Mouse (Mus musculus) testis, postnatal 14 days (tissue): Measurements from ENCODE around the gene Lysmd1.

Experiments
- DNase-seq: peaks from one replicate; pipeline ENCODE4 v3.0.0; 2021; ENCODE audit warnings: low spot score

Lysmd1 gene

DNA sequence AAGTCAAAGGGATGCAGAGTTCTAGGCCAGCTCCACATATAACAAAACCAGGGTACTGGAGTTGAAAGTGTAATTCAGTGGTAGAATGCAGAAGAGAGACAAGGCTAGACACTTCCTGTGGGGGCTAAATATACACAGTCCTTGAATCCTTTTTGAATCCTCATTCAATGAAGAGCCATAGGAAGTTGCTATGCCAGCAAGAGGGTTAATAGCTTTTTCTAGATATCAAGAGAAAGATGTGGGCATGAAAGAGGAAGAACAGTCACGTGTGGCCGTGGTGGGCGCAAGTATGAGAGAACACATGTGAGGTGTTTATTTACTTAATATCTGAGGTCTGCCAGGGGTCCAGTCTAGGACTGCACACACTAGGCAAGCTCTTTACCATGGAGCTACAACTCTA lies 2.4 kb downstream of the Lysmd1 start:
- no peak for DNase-seq

- peak; percentile 52 for DNase-seq
Observed at GRCm38 (mm10) chr3:95139586-95140288, 5.8 kb downstream of the Lysmd1 start.

GRCm38 (mm10) chr3:95140289-95140595 lies 6.4 kb downstream of the Lysmd1 start:
- DNase-seq: no peak

- no peak for DNase-seq
Observed at GRCm38 (mm10) chr3:95140795-95141194, 6.9 kb downstream of the Lysmd1 start.

- DNase-seq: no peak
Observed at GRCm38 (mm10) chr3:95141474-95141873, 7.6 kb downstream of the Lysmd1 start.

DNA sequence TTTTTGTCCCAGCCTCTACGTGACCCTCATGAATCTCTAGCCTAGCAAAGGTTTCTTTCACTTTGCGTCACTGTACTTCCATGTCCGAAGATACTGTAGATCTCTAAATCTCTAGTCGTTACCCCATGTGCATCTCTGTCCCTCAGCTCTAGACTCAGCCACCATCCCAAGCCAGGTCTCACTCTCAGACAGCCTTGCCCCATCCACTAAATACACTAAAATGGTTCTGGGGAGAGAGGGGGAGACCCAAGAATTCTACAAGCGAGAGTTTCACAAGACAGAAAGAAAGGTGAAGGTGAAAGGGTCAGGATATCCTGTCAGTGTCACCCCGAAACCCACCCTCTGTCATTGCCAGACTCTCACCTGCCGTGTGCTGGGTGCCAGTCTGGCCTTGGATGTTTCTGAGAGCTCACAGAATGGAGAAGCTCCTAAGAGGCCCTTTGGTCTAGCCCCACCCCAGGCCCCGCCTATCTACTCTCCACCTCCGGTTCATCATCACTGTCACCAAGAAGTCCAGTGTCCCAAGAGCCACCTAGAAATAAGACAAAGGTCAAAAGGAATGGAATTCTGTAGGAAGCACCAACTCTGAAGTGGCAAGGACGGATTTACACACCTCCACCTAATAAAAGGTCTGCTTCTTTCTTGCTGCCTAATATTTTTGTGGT lies 8.2 kb downstream of the Lysmd1 start, which contains the start of gene Tnfaip8l2:
Gene Tnfaip8l2 (minus strand): TSS at position 409 of the 665 bp plus-strand sequence.
- DNase-seq: no peak

DNA sequence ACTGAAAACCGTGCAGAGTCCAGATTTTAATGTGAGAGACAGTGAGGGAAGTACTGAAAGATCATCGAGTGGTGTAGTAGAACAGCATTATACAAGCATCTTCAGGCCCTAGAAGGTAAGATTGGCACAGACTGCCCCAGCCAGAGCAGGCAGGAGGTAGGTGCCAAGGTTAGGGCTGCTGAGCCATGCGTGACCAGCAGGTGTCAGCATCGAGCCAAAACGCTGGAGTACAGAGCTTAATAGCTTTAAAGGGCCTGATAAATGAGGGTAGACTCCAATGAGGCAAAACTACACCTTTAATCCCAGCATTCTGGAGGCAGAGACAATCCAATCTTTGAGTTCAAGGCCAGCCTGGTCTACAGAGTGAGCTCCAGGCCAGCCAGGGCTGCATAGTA lies 8.7 kb downstream of the Lysmd1 start:
- peak; percentile 75 for DNase-seq

- no peak for DNase-seq
Observed at GRCm38 (mm10) chr3:95147924-95148323, 14.0 kb downstream of the Lysmd1 start.

DNA sequence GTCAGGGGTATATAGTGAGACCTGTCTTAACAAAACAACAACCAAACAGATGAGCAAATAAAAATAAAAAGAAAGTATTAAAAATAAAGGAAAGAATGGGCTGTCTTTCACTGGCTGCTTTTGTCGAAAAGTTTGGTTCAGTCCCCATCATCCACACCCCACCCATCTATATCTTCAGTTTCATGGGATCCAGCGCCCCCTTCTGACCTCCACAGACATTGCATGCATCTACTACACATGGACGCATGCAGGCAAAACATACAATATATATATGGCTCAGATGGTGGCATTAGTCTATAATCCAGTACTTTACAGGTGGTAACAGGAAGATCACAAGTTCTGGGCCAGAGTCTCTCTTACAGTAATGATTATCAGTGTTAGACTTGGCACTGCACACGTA lies 20.0 kb downstream of the Lysmd1 start:
- DNase-seq: no peak

GRCm38 (mm10) chr3:95159511-95159986 lies 25.7 kb downstream of the Lysmd1 start:
- DNase-seq: no peak

- DNase-seq: peak; percentile 90
Observed at GRCm38 (mm10) chr3:95159987-95160963, 26.4 kb downstream of the Lysmd1 start, which contains the start of gene Sema6c. Sema6c (plus strand) TSS chr3:95160457.

- no peak for DNase-seq
Observed at GRCm38 (mm10) chr3:95161041-95161551, 27.2 kb downstream of the Lysmd1 start.

GRCm38 (mm10) chr3:95161618-95162344 lies 27.9 kb downstream of the Lysmd1 start:
- no peak for DNase-seq

DNA sequence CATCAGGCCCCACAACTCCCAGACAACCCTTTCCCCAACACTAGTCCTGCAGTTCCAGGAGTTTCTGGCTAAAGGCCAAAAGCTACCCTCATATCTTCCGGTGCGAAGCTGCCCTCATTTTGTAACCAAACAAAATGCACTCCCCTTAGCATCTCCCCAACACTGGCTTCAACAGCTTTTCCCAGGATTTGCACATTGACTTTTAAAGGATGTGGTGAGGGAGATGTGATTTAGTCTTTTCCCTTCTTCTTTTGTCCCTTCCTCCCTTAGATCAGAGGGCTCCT lies 28.4 kb downstream of the Lysmd1 start:
- no peak for DNase-seq

- no peak for DNase-seq
Observed at GRCm38 (mm10) chr3:95163419-95164255, 29.7 kb downstream of the Lysmd1 start.

- DNase-seq: no peak
Observed at GRCm38 (mm10) chr3:95164256-95164550, 30.3 kb downstream of the Lysmd1 start.

DNA sequence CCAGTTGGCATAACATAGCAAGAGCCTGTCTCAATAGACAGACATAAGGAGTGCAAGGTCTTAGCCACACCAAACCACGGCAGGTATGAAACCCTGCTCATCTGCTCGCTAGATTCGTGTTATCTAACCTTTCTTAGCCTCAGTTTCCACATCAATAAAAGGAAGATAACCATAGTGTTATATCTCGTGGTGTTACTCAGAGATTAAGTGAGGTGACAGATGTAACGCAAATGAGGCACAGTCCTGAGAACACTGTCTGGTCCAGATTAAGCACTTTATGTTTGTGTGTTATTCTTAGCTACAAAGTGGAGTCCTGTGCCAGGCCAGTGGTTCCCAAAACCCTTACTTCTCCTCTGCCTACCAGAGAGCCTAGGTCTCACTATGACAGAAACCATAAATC lies 31.0 kb downstream of the Lysmd1 start:
- DNase-seq: no peak

- DNase-seq: no peak
Observed at GRCm38 (mm10) chr3:95169996-95170395, 36.1 kb downstream of the Lysmd1 start.

DNA sequence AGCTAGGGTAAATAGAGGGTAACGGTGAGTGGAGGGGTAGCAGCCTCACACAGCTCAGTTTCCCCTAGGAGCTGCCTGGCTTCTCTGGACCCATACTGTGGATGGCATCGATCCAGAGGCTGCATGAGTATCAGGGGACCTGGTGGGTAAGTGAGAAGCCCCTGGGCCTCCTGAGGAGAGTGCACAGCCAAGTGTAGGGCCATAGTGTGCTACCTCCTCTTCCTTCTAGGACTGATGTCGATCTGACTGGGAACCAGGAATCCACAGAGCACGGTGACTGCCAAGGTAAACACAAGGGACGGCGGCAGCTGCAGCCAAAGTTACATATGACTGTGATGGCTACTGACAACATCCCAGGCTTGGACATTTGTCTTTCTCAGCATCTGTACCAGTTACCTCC lies 37.2 kb downstream of the Lysmd1 start:
- no peak for DNase-seq

- DNase-seq: peak; percentile 80
Observed at GRCm38 (mm10) chr3:95172526-95173255, 38.8 kb downstream of the Lysmd1 start.
